Mouse (Mus musculus) kidney, embryonic 15.5 days (tissue): ENCODE measurements around the gene Spats2. TPM values are rescaled to one million over a fixed set of nuclear protein-coding genes. Genes with fewer than 3 reads are reported as not detected.
A peak's percentile ranks its signal among the peaks of the same experiment; 100 is the strongest.
"Not testable (repeated sequence)": the region's sequence is repeated elsewhere in the genome, so short reads cannot be mapped to it uniquely, and the experiment has no call there.

Experiments
- ATAC-seq: fragments of 200-750 bp; cut with Nextera tagmentation; replicated peaks from 2 replicates; pipeline ENCODE4 v1.8.0; 2017; ENCODE audit warnings: moderate TSS enrichment; ENCODE audit not compliant: low FRiP score
- H3K27ac ChIP-seq: fragments of 300-500 bp; sonication (generic); 2 replicates; pipeline ENCODE4 v1.5.1; 2015; ENCODE audit warnings: mild to moderate bottlenecking, inconsistent platforms
- H3K27me3 ChIP-seq: fragments of 300-500 bp; sonication (generic); 2 replicates; pipeline ENCODE4 v1.6.1; 2015; ENCODE audit warnings: inconsistent platforms
- H3K36me3 ChIP-seq: fragments of 300-500 bp; sonication (generic); 2 replicates; pipeline ENCODE4 v1.6.1; 2015; ENCODE audit warnings: inconsistent platforms
- H3K4me1 ChIP-seq: fragments of 300-500 bp; sonication (generic); 2 replicates; pipeline ENCODE4 v1.6.1; 2015; ENCODE audit warnings: inconsistent platforms
- H3K4me2 ChIP-seq: fragments of 300-500 bp; sonication (generic); 2 replicates; pipeline ENCODE4 v1.6.1; 2015; ENCODE audit warnings: moderate library complexity, mild to moderate bottlenecking, inconsistent platforms
- H3K4me3 ChIP-seq: fragments of 300-500 bp; sonication (generic); replicated peaks from 2 replicates; pipeline ENCODE4 v1.5.1; 2015; ENCODE audit warnings: mild to moderate bottlenecking, inconsistent platforms
- H3K9ac ChIP-seq: fragments of 300-500 bp; sonication (generic); 2 replicates; pipeline ENCODE4 v1.6.1; 2015; ENCODE audit warnings: mild to moderate bottlenecking, inconsistent platforms
- H3K9me3 ChIP-seq: fragments of 300-500 bp; sonication (generic); replicated peaks from 2 replicates; pipeline ENCODE4 v1.6.1; 2016; ENCODE audit warnings: inconsistent platforms
- WGBS: fragments of 180-500 bp; shearing (Covaris S2); methylation state at CpG from one replicate; pipeline ENCODE4 v1.1.7; 2015; ENCODE audit warnings: mixed read lengths; 5-methylcytosine and 5-hydroxymethylcytosine counted together
- polyA plus RNA-seq: library from polyadenylated mRNA; unstranded; fragments of >200 nt; fragmentation: Nextera tagmentation; extraction: Ambion mirVana; gene quantifications from 2 replicates; pipeline ENCODE4 v1.2.1, GENCODE M21; 2015

Spats2 gene
- polyA plus RNA-seq, result 47.1 and 50.5 TPM in 2 replicates

- H3K9me3 ChIP-seq, result no peaks in the 10 kb centered on the region
- H3K4me2 ChIP-seq, result peak within 1 kb of the TSS; percentile 80
- peak within 1 kb of the TSS; percentile 91 for H3K9ac ChIP-seq
- 2% methylated on average over 12 of the region's 12 CpGs for WGBS
- no peaks in the 10 kb centered on the region for H3K36me3 ChIP-seq
- peaks cover 32% of the 10 kb centered on the region for H3K4me1 ChIP-seq
- H3K4me3 ChIP-seq, result peak within 1 kb of the TSS; percentile 83
- H3K27ac ChIP-seq, result peak within 1 kb of the TSS; percentile 97
- no peaks in the 10 kb centered on the region for H3K27me3 ChIP-seq
- no peak for ATAC-seq
Measured at GRCm38 (mm10) chr15:99125711-99126080, at the start of gene Spats2. Gene Spats2 (plus strand): TSS chr15:99125916.

GRCm38 (mm10) chr15:99076011-99076410 is 49.7 kb upstream of the Spats2 start:
- Histone ChIP-seq H3K4me3 (peak overlapping the region; percentile 80), H3K9ac (peak overlapping the region; percentile 74), H3K4me1 (peaks cover 41% of the 10 kb centered on the region), H3K36me3 (peaks cover 36% of the 10 kb centered on the region), H3K4me2 (peak overlapping the region; percentile 84)
- not testable (repeated sequence) for H3K9me3 ChIP-seq, H3K27me3 ChIP-seq, ATAC-seq, H3K27ac ChIP-seq
- 91% methylated on average over 3 of the region's 3 CpGs for WGBS

- Histone ChIP-seq H3K4me1 (peaks cover 41% of the 10 kb centered on the region), H3K36me3 (peaks cover 58% of the 10 kb centered on the region)
- WGBS, result 72% methylated on average over 15 of the region's 15 CpGs
Measured at GRCm38 (mm10) chr15:99078181-99078910, 47.4 kb upstream of the Spats2 start.

GRCm38 (mm10) chr15:99079804-99080203 is 45.9 kb upstream of the Spats2 start:
- no peak overlapping the region for H3K4me2 ChIP-seq
- WGBS, result 93% methylated on average over 3 of the region's 3 CpGs
- H3K36me3 ChIP-seq, result peaks cover 58% of the 10 kb centered on the region
- no peak for ATAC-seq
- no peak overlapping the region for H3K9ac ChIP-seq
- peaks cover 46% of the 10 kb centered on the region for H3K4me1 ChIP-seq
- no peaks in the 10 kb centered on the region for H3K9me3 ChIP-seq
- H3K4me3 ChIP-seq, result no peak overlapping the region
- H3K27ac ChIP-seq, result no peak overlapping the region
- peaks cover 7% of the 10 kb centered on the region for H3K27me3 ChIP-seq

More at GRCm38 (mm10) chr15:99078181-99078910, 47.4 kb upstream of the Spats2 start:
- H3K4me2 ChIP-seq, result no peak overlapping the region
- no peak overlapping the region for H3K27ac ChIP-seq
- H3K9ac ChIP-seq, result peak overlapping the region; percentile 14; the same call in 1 of the 2 replicates
- no peak overlapping the region for H3K4me3 ChIP-seq
- H3K27me3 ChIP-seq, result no peaks in the 10 kb centered on the region
- ATAC-seq, result no peak
- no peaks in the 10 kb centered on the region for H3K9me3 ChIP-seq

GRCm38 (mm10) chr15:99082322-99082721 is 43.4 kb upstream of the Spats2 start:
- 92% methylated on average over 12 of the region's 12 CpGs for WGBS
- Histone ChIP-seq H3K36me3 (peaks cover 49% of the 10 kb centered on the region), H3K4me2 (no peak overlapping the region), H3K27me3 (peaks cover 32% of the 10 kb centered on the region), H3K9ac (no peak overlapping the region), H3K9me3 (no peaks in the 10 kb centered on the region), H3K27ac (no peak overlapping the region), H3K4me3 (no peak overlapping the region), H3K4me1 (peaks cover 28% of the 10 kb centered on the region)
- ATAC-seq, result no peak

GRCm38 (mm10) chr15:99082840-99083239 is 42.9 kb upstream of the Spats2 start:
- no peak overlapping the region for H3K4me2 ChIP-seq
- no peak overlapping the region for H3K9ac ChIP-seq
- ATAC-seq, result no peak
- H3K27me3 ChIP-seq, result peaks cover 38% of the 10 kb centered on the region
- peaks cover 43% of the 10 kb centered on the region for H3K36me3 ChIP-seq
- WGBS, result 85% methylated on average over 16 of the region's 16 CpGs
- H3K4me1 ChIP-seq, result peaks cover 28% of the 10 kb centered on the region
- no peak overlapping the region for H3K4me3 ChIP-seq
- no peak overlapping the region for H3K27ac ChIP-seq
- H3K9me3 ChIP-seq, result no peaks in the 10 kb centered on the region

DNA sequence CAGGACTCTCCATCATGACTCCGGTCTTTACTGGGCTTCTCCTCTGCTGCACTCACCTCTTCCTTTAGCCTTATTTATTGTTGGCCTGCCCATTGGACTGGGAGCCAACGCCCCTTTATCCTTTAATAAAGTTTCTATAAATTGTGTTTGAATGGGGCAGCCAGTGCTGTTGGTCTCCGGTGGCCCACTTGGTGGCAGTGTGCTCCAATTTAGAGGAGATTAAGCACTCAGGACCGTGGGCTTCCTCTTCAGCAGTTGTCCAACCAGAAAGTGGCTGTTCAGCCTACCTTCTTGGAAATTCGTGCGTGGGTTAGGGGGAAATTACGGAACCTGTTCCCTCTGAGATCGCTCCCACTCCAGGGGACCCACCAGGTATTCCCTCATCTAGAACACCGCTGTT is 42.5 kb upstream of the Spats2 start:
- whole genome bisulfite sequencing, result 71% methylated on average over 9 of the region's 9 CpGs
- Histone ChIP-seq H3K36me3 (peaks cover 40% of the 10 kb centered on the region), H3K4me1 (peaks cover 29% of the 10 kb centered on the region), H3K27ac (no peak overlapping the region), H3K9ac (no peak overlapping the region), H3K4me3 (no peak overlapping the region), H3K4me2 (no peak overlapping the region), H3K9me3 (no peaks in the 10 kb centered on the region), H3K27me3 (peaks cover 42% of the 10 kb centered on the region)
- no peak for ATAC-seq

GRCm38 (mm10) chr15:99083867-99084557 is 41.7 kb upstream of the Spats2 start:
- Histone ChIP-seq H3K36me3 (peaks cover 34% of the 10 kb centered on the region), H3K4me1 (peaks cover 32% of the 10 kb centered on the region), H3K4me2 (peak overlapping the region; percentile 51), H3K9me3 (no peaks in the 10 kb centered on the region), H3K27ac (peak overlapping the region; percentile 20; the same call in 1 of the 2 replicates), H3K9ac (no peak overlapping the region), H3K4me3 (peak overlapping the region; percentile 23; the same call in 1 of the 2 replicates), H3K27me3 (peaks cover 49% of the 10 kb centered on the region)
- 12% methylated on average over 11 of the region's 11 CpGs for WGBS
- ATAC-seq, result 0 out of 2 replicates have a peak, but pooled peaks have one; percentile 20

- H3K4me2 ChIP-seq, result peak overlapping the region; percentile 51
- WGBS, result 14% methylated on average over 19 of the region's 19 CpGs
- peaks cover 37% of the 10 kb centered on the region for H3K4me1 ChIP-seq
- no peaks in the 10 kb centered on the region for H3K9me3 ChIP-seq
- H3K36me3 ChIP-seq, result peaks cover 34% of the 10 kb centered on the region
- H3K9ac ChIP-seq, result no peak overlapping the region
- peak overlapping the region; percentile 23; the same call in 1 of the 2 replicates for H3K4me3 ChIP-seq
- ATAC-seq, result 0 out of 2 replicates have a peak, but pooled peaks have one; percentile 15
- peaks cover 55% of the 10 kb centered on the region for H3K27me3 ChIP-seq
- 0 out of 2 replicates have a peak overlapping the region, but pooled peaks have one; percentile 14 for H3K27ac ChIP-seq
Measured at GRCm38 (mm10) chr15:99084618-99085017, 41.1 kb upstream of the Spats2 start.

DNA sequence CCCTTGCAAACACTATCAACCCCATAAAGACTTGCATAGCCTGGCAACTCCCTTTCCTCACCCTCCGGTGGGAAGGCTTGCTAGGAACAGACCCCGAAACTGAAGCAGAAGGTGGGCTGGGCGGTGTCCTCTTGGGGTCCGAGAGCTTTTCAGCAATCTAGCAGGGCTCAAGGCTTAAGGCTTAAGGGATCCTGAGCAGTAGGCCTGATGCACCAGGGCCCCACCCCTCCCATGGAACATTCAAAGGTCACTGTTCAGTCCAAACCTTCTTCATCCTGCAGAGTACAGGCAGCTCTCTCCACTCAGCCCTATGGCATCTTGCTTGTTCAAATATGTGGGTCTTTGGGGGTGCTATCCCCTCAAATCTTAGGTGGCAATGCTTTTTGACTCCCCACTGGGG is 39.7 kb upstream of the Spats2 start:
- Histone ChIP-seq H3K27me3 (peaks cover 69% of the 10 kb centered on the region), H3K36me3 (peaks cover 22% of the 10 kb centered on the region), H3K9ac (no peak overlapping the region), H3K9me3 (no peaks in the 10 kb centered on the region), H3K4me3 (no peak overlapping the region), H3K4me2 (no peak overlapping the region), H3K27ac (no peak overlapping the region), H3K4me1 (peaks cover 42% of the 10 kb centered on the region)
- no peak for ATAC-seq
- 80% methylated on average over 4 of the region's 4 CpGs for WGBS

- Histone ChIP-seq H3K4me2 (peak within 1 kb of the TSS; percentile 60), H3K9me3 (no peaks in the 10 kb centered on the region), H3K27ac (no peak within 1 kb of the TSS), H3K4me1 (peaks cover 43% of the 10 kb centered on the region), H3K4me3 (peak within 1 kb of the TSS; percentile 34), H3K9ac (no peak within 1 kb of the TSS), H3K36me3 (peaks cover 8% of the 10 kb centered on the region), H3K27me3 (peaks cover 84% of the 10 kb centered on the region)
- 6% methylated on average over 60 of the region's 60 CpGs for WGBS
- ATAC-seq, result no peak
Measured at GRCm38 (mm10) chr15:99087253-99088075, 38.3 kb upstream of the Spats2 start, which contains the start of gene C1ql4. Gene C1ql4 (minus strand): TSS chr15:99087817.
